Mouse (Mus musculus): ENCODE data around the gene Sec22c. TPM values are rescaled to one million over a fixed set of nuclear protein-coding genes. Genes with fewer than 3 reads are reported as not detected.

Gene Sec22c
- total and polyA plus RNA-seq, 2 experiments from 2014 or later: 34.3 to 34.4 TPM

- H3K9me3 ChIP-seq (ENCODE audit: low read length): no peaks in the 10 kb centered on the region
- no peaks in the 10 kb centered on the region for H3K36me3 ChIP-seq (ENCODE audit: insufficient read depth, low read length)
- DNase-seq (ENCODE audit: low spot score) (no peak), ATAC-seq (ENCODE audit: low FRiP score) (no peak)
- H3K4me2 ChIP-seq (ENCODE audit: low read depth, low read length, poor library complexity, severe bottlenecking): no peak overlapping the region
- no peak for TF ChIP-seq CTCF (IDR thresholded peaks at IDR 0.05)
- H3K27me3 ChIP-seq (ENCODE audit: insufficient read depth, low read length): no peaks in the 10 kb centered on the region
- H3K4me1 ChIP-seq (ENCODE audit: insufficient read depth, low read length): no peaks in the 10 kb centered on the region
- H3K4me3 ChIP-seq (ENCODE audit: low read depth, low read length): no peak overlapping the region
- H3K27ac ChIP-seq (ENCODE audit: low read depth, low read length): no peak overlapping the region
- H3K9ac ChIP-seq (replicated peaks; ENCODE audit: low read length, poor library complexity, severe bottlenecking): no peak overlapping the region
- 88% methylated on average over 5 of the region's 5 CpGs for WGBS
Observed at GRCm38 (mm10) chr9:121656322-121656721, 49.0 kb downstream of the Sec22c start.

GRCm38 (mm10) chr9:121653668-121654067, 51.6 kb downstream of the Sec22c start:
- Histone ChIP-seq H3K4me1 (ENCODE audit: insufficient read depth, low read length) (no peaks in the 10 kb centered on the region), H3K9ac (replicated peaks; ENCODE audit: low read length, poor library complexity, severe bottlenecking) (no peak overlapping the region), H3K4me2 (ENCODE audit: low read depth, low read length, poor library complexity, severe bottlenecking) (no peak overlapping the region), H3K27ac (ENCODE audit: low read depth, low read length) (no peak overlapping the region), H3K4me3 (ENCODE audit: low read depth, low read length) (no peak overlapping the region), H3K27me3 (ENCODE audit: insufficient read depth, low read length) (no peaks in the 10 kb centered on the region), H3K36me3 (ENCODE audit: insufficient read depth, low read length) (no peaks in the 10 kb centered on the region), H3K9me3 (ENCODE audit: low read length) (no peaks in the 10 kb centered on the region)
- 94% methylated on average over 10 of the region's 10 CpGs for WGBS
- no peak for ATAC-seq (ENCODE audit: low FRiP score)
- TF ChIP-seq CTCF (IDR thresholded peaks at IDR 0.05): no peak
- DNase-seq (ENCODE audit: low spot score): no peak

DNA sequence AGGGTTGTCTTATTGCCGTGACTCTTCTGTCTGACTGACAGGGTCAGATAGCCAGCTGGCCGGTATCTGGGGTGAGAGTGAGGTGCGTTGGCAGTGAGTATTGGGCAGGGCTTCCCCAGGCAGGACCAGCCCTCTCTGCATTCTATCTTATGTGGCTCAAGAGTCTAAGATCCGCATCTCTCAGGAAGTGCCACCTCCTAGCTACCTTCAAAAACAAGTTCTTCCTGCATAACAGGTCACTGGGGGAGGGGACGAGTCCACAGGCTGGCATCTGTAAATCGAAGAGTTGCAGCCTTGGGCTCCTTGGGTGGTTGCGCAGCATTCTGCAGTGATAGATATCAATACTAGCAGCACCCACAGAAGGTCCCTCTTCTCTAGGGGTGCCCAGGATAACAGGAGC, 58.3 kb downstream of the Sec22c start:
- H3K9ac ChIP-seq (replicated peaks; ENCODE audit: low read length, poor library complexity, severe bottlenecking): no peak overlapping the region
- no peaks in the 10 kb centered on the region for H3K9me3 ChIP-seq (ENCODE audit: low read length)
- H3K4me1 ChIP-seq (ENCODE audit: insufficient read depth, low read length): peaks cover 7% of the 10 kb centered on the region; the same call in 1 of the 2 replicates
- TF ChIP-seq CTCF (IDR thresholded peaks at IDR 0.05): no peak
- DNase-seq (ENCODE audit: low spot score) (no peak), ATAC-seq (ENCODE audit: low FRiP score) (no peak)
- no peak overlapping the region for H3K4me3 ChIP-seq (ENCODE audit: low read depth, low read length)
- no peaks in the 10 kb centered on the region for H3K36me3 ChIP-seq (ENCODE audit: insufficient read depth, low read length)
- no peak overlapping the region for H3K4me2 ChIP-seq (ENCODE audit: low read depth, low read length, poor library complexity, severe bottlenecking)
- peaks cover 11% of the 10 kb centered on the region for H3K27me3 ChIP-seq (ENCODE audit: insufficient read depth, low read length)
- 81% methylated on average over 7 of the region's 7 CpGs for WGBS
- no peak overlapping the region for H3K27ac ChIP-seq (ENCODE audit: low read depth, low read length)

DNA sequence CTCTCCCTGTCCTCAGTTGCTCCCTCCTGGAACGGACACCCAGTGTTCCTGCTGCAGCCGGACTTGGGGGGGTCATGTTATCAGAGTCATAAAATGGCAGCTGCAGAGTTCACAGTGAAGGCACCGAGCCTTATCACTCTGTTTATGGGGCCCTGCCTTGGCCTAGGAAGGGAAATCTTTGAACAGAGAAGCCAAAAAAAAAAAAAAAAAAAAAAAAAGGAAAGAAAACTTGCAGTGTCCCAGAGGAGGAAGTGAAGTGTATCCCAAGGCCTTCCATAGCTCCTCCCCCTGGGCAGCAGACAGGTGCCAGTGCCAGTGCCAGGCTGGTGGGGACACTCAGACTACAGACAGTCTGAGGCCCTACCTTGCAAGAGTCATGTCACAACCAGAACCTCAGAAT, 60.4 kb downstream of the Sec22c start:
- TF ChIP-seq CTCF (IDR thresholded peaks at IDR 0.05): no peak
- Histone ChIP-seq H3K9me3 (ENCODE audit: low read length) (no peaks in the 10 kb centered on the region), H3K36me3 (ENCODE audit: insufficient read depth, low read length) (no peaks in the 10 kb centered on the region), H3K4me3 (ENCODE audit: low read depth, low read length) (no peak overlapping the region), H3K27ac (ENCODE audit: low read depth, low read length) (no peak overlapping the region), H3K27me3 (ENCODE audit: insufficient read depth, low read length) (peaks cover 27% of the 10 kb centered on the region), H3K4me2 (ENCODE audit: low read depth, low read length, poor library complexity, severe bottlenecking) (no peak overlapping the region), H3K9ac (replicated peaks; ENCODE audit: low read length, poor library complexity, severe bottlenecking) (no peak overlapping the region), H3K4me1 (ENCODE audit: insufficient read depth, low read length) (peaks cover 7% of the 10 kb centered on the region; the same call in 1 of the 2 replicates)
- DNase-seq (ENCODE audit: low spot score): no peak
- WGBS: 74% methylated on average over 3 of the region's 3 CpGs
- ATAC-seq (ENCODE audit: low FRiP score): no peak

- WGBS: under 1% methylated on average over 58 of the region's 79 CpGs
- Histone ChIP-seq H3K4me1 (ENCODE audit: insufficient read depth, low read length) (peaks cover 7% of the 10 kb centered on the region; the same call in 1 of the 2 replicates), H3K4me2 (ENCODE audit: low read depth, low read length, poor library complexity, severe bottlenecking) (peak within 1 kb of the TSS; percentile 68), H3K9me3 (ENCODE audit: low read length) (no peaks in the 10 kb centered on the region), H3K27me3 (ENCODE audit: insufficient read depth, low read length) (peaks cover 36% of the 10 kb centered on the region), H3K36me3 (ENCODE audit: insufficient read depth, low read length) (no peaks in the 10 kb centered on the region), H3K27ac (ENCODE audit: low read depth, low read length) (no peak within 1 kb of the TSS), H3K4me3 (ENCODE audit: low read depth, low read length) (peak within 1 kb of the TSS; percentile 49), H3K9ac (replicated peaks; ENCODE audit: low read length, poor library complexity, severe bottlenecking) (peak within 1 kb of the TSS; percentile 50)
- DNase-seq (ENCODE audit: low spot score) (peak; percentile 66), ATAC-seq (ENCODE audit: low FRiP score) (peak; percentile 75)
- TF ChIP-seq CTCF (IDR thresholded peaks at IDR 0.05): peak; percentile 39; the same call in 1 of the 2 replicates
Observed at GRCm38 (mm10) chr9:121642401-121643181, 62.7 kb downstream of the Sec22c start, which contains the start of gene Vipr1. TSS of gene Vipr1 (plus strand) at chr9:121642716.

DNA sequence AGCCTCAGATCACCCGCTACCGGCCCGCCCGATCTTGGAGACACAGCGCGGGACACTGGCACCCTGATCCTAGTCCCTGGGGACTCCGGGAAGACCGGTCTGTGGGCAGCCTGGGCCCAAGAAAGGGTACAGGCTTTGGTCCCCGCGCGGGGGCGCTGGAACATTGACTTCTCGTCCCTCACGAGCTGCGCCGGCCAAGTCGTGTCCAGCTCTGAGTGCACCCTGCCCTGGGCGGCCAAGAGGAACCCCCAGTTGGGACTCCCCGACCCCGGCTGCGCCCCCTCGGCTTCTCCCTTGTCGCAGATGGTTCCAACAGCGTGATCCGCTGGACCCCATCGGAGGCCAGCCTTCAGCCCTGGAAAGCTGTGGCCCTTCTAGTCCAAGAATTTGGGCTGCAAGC, 63.3 kb downstream of the Sec22c start, which contains the start of gene Lyzl4:
Lyzl4 (minus strand) TSS at position 96 of the 400 bp plus-strand sequence.
- Histone ChIP-seq H3K27ac (ENCODE audit: low read depth, low read length) (no peak within 1 kb of the TSS), H3K36me3 (ENCODE audit: insufficient read depth, low read length) (no peaks in the 10 kb centered on the region), H3K9me3 (ENCODE audit: low read length) (no peaks in the 10 kb centered on the region), H3K4me1 (ENCODE audit: insufficient read depth, low read length) (peaks cover 7% of the 10 kb centered on the region; the same call in 1 of the 2 replicates), H3K4me2 (ENCODE audit: low read depth, low read length, poor library complexity, severe bottlenecking) (peak within 1 kb of the TSS; percentile 68), H3K4me3 (ENCODE audit: low read depth, low read length) (peak within 1 kb of the TSS; percentile 49), H3K27me3 (ENCODE audit: insufficient read depth, low read length) (peaks cover 36% of the 10 kb centered on the region), H3K9ac (replicated peaks; ENCODE audit: low read length, poor library complexity, severe bottlenecking) (peak within 1 kb of the TSS; percentile 50)
- ATAC-seq (ENCODE audit: low FRiP score): peak; percentile 55
- DNase-seq (ENCODE audit: low spot score): peak; percentile 88
- peak; percentile 59 for TF ChIP-seq CTCF (IDR thresholded peaks at IDR 0.05)
- 1% methylated on average over 26 of the region's 26 CpGs for WGBS

Data from midbrain, postnatal 0 days (tissue).